8 mouse cellular contexts compared by ENCODE assay signal in genomic region chr6:134922511-134923195, GRCm38 (mm10). TPM values are rescaled to one million over a fixed set of nuclear protein-coding genes. Genes with fewer than 3 reads are reported as not detected.
DNase-seq lines count a peak whose midpoint lies in the region; ATAC-seq and TF ChIP-seq lines count a peak whose summit lies in the region.

No protein-coding gene starts in this region.

- no peaks in the 10 kb centered on the region for H3K36me3 ChIP-seq in embryonic facial prominence, embryonic 15.5 days
- no peaks in the 10 kb centered on the region for H3K36me3 ChIP-seq in limb, embryonic 15.5 days
- no peaks in the 10 kb centered on the region for H3K36me3 ChIP-seq in neural tube, embryonic 14.5 days (ENCODE audit: control insufficient read depth, insufficient read depth, low read length)

- H3K9ac ChIP-seq in embryonic facial prominence, embryonic 15.5 days: no peak overlapping the region
- no peak overlapping the region for H3K9ac ChIP-seq in limb, embryonic 15.5 days
- H3K9ac ChIP-seq in neural tube, embryonic 14.5 days (replicated peaks; ENCODE audit: low read depth, low read length): no peak overlapping the region; the same call in 1 of the 2 replicates

- TF ChIP-seq CTCF in layer of hippocampus, adult 2 months (conservative IDR thresholded peaks at IDR 0.05): no peak

- H3K4me1 ChIP-seq in embryonic facial prominence, embryonic 15.5 days: peaks cover 42% of the 10 kb centered on the region
- peaks cover 37% of the 10 kb centered on the region for H3K4me1 ChIP-seq in limb, embryonic 15.5 days
- H3K4me1 ChIP-seq in neural tube, embryonic 14.5 days (ENCODE audit: control insufficient read depth, insufficient read depth, low read length): peaks cover 29% of the 10 kb centered on the region

- H3K4me2 ChIP-seq in embryonic facial prominence, embryonic 15.5 days (replicated peaks): peak overlapping the region; percentile 83
- peak overlapping the region; percentile 87 for H3K4me2 ChIP-seq in limb, embryonic 15.5 days
- peak overlapping the region; percentile 94 for H3K4me2 ChIP-seq in neural tube, embryonic 14.5 days (ENCODE audit: low read depth, low read length)

- no peak overlapping the region for H3K27ac ChIP-seq in layer of hippocampus, adult 2 months
- H3K27ac ChIP-seq in embryonic facial prominence, embryonic 15.5 days (replicated peaks): no peak overlapping the region
- no peak overlapping the region for H3K27ac ChIP-seq in limb, embryonic 15.5 days
- no peak overlapping the region for H3K27ac ChIP-seq in neural tube, embryonic 14.5 days (ENCODE audit: low read depth, low read length)

- H3K27me3 ChIP-seq in embryonic facial prominence, embryonic 15.5 days: no peaks in the 10 kb centered on the region
- no peaks in the 10 kb centered on the region for H3K27me3 ChIP-seq in limb, embryonic 15.5 days
- H3K27me3 ChIP-seq in neural tube, embryonic 14.5 days (ENCODE audit: control insufficient read depth, insufficient read depth, low read length): no peaks in the 10 kb centered on the region

- DNase-seq in layer of hippocampus, adult 2 months (ENCODE audit: low spot score in 2 of 2): no peak
- no peak for DNase-seq in layer of hippocampus, postnatal 10 days (ENCODE audit: low spot score in 2 of 2)
- DNase-seq in thymus, postnatal 14 days: no peak
- DNase-seq in MN1 (ENCODE audit: low spot score): no peak

- 46% methylated on average over 9 of the region's 9 CpGs for WGBS in embryonic facial prominence, embryonic 15.5 days
- 56% methylated on average over 9 of the region's 9 CpGs for WGBS in limb, embryonic 15.5 days
- WGBS in neural tube, embryonic 14.5 days: 38% methylated on average over 9 of the region's 9 CpGs

- H3K4me3 ChIP-seq in layer of hippocampus, adult 2 months: peak overlapping the region; percentile 98
- H3K4me3 ChIP-seq in embryonic facial prominence, embryonic 15.5 days (replicated peaks): peak overlapping the region; percentile 86
- H3K4me3 ChIP-seq in limb, embryonic 15.5 days: peak overlapping the region; percentile 62
- H3K4me3 ChIP-seq in neural tube, embryonic 14.5 days (ENCODE audit: low read depth, low read length): peak overlapping the region; percentile 88

- ATAC-seq in embryonic facial prominence, embryonic 15.5 days (ENCODE audit: insufficient number of reproducible peaks, low FRiP score, low TSS enrichment, low read depth): no peak
- no peak for ATAC-seq in limb, embryonic 15.5 days (ENCODE audit: insufficient number of reproducible peaks, low FRiP score, low TSS enrichment, low read depth)
- no peak for ATAC-seq in neural tube, embryonic 14.5 days (ENCODE audit: low read depth)
- ATAC-seq in erythroid progenitor cell, adult 5-6 weeks (replicated peaks; ENCODE audit: low FRiP score, poor library complexity, severe bottlenecking): no peak

- H3K9me3 ChIP-seq in embryonic facial prominence, embryonic 15.5 days (replicated peaks): no peaks in the 10 kb centered on the region
- no peaks in the 10 kb centered on the region for H3K9me3 ChIP-seq in limb, embryonic 15.5 days
- no peaks in the 10 kb centered on the region for H3K9me3 ChIP-seq in neural tube, embryonic 14.5 days (ENCODE audit: control insufficient read depth, low read length)

RNA-seq across cellular contexts. Expression of gene Cdkn1b, which starts 2.5 kb away (rescaled TPM):
- total RNA-seq in layer of hippocampus, adult 2 months (2021): 10 to 100 TPM; 47.2 to 48.0 TPM
- 10 to 100 TPM; 54.2 to 58.4 TPM for total RNA-seq in layer of hippocampus, postnatal 10 days (2021)
- polyA plus RNA-seq in embryonic facial prominence, embryonic 15.5 days (2015; fragmentation: Nextera tagmentation; extraction: Ambion mirVana): 17.0 and 18.8 TPM in 2 replicates
- polyA plus RNA-seq in limb, embryonic 15.5 days (2015; fragmentation: Nextera tagmentation; extraction: Ambion mirVana): 19.4 and 20.5 TPM in 2 replicates
- polyA plus RNA-seq in neural tube, embryonic 14.5 days (2014; fragmentation: Nextera tagmentation; extraction: Ambion mirVana): 16.7 and 17.5 TPM in 2 replicates
- 62.7 and 90.5 TPM in 2 replicates for total RNA-seq in erythroid progenitor cell, adult 5-6 weeks (2015; ENCODE audit: low replicate concordance)
- 107 and 117 TPM in 2 replicates for total RNA-seq in erythroid progenitor cell, adult 5-6 weeks (2017; ENCODE audit: low replicate concordance)

RNA-seq across cellular contexts. Expression of gene Gpr19, which starts 24.3 kb away (rescaled TPM):
- 10 to 100 TPM; 22.0 to 27.4 TPM for total RNA-seq in layer of hippocampus, adult 2 months (2021)
- 10 to 100 TPM; 27.1 to 27.2 TPM for total RNA-seq in layer of hippocampus, postnatal 10 days (2021)
- polyA plus RNA-seq in embryonic facial prominence, embryonic 15.5 days (2015; fragmentation: Nextera tagmentation; extraction: Ambion mirVana): 6.8 and 7.4 TPM in 2 replicates
- 7.2 and 7.7 TPM in 2 replicates for polyA plus RNA-seq in limb, embryonic 15.5 days (2015; fragmentation: Nextera tagmentation; extraction: Ambion mirVana)
- 35.9 and 37.3 TPM in 2 replicates for polyA plus RNA-seq in neural tube, embryonic 14.5 days (2014; fragmentation: Nextera tagmentation; extraction: Ambion mirVana)
- total RNA-seq in erythroid progenitor cell, adult 5-6 weeks (2015; ENCODE audit: low replicate concordance): 17.3 and 19.7 TPM in 2 replicates
- total RNA-seq in erythroid progenitor cell, adult 5-6 weeks (2017; ENCODE audit: low replicate concordance): 7.2 and 11.9 TPM in 2 replicates

RNA-seq across cellular contexts. Expression of gene Apold1, which starts 58.9 kb away (rescaled TPM):
- total RNA-seq in layer of hippocampus, adult 2 months (2021): 1 to 10 TPM; 1.9 to 2.5 TPM
- 1 to 10 TPM; 4.0 to 4.8 TPM for total RNA-seq in layer of hippocampus, postnatal 10 days (2021)
- polyA plus RNA-seq in embryonic facial prominence, embryonic 15.5 days (2015; fragmentation: Nextera tagmentation; extraction: Ambion mirVana): 4.6 and 5.0 TPM in 2 replicates
- 5.4 and 5.9 TPM in 2 replicates for polyA plus RNA-seq in limb, embryonic 15.5 days (2015; fragmentation: Nextera tagmentation; extraction: Ambion mirVana)
- polyA plus RNA-seq in neural tube, embryonic 14.5 days (2014; fragmentation: Nextera tagmentation; extraction: Ambion mirVana): 3.8 TPM in 2 replicates
- total RNA-seq in erythroid progenitor cell, adult 5-6 weeks (2015; ENCODE audit: low replicate concordance): 8.8 and 11.5 TPM in 2 replicates
- 16.0 and 17.9 TPM in 2 replicates for total RNA-seq in erythroid progenitor cell, adult 5-6 weeks (2017; ENCODE audit: low replicate concordance)
